Mouse (Mus musculus): Measurements from ENCODE around the gene Slc36a1.

The Slc36a1 gene

DNA sequence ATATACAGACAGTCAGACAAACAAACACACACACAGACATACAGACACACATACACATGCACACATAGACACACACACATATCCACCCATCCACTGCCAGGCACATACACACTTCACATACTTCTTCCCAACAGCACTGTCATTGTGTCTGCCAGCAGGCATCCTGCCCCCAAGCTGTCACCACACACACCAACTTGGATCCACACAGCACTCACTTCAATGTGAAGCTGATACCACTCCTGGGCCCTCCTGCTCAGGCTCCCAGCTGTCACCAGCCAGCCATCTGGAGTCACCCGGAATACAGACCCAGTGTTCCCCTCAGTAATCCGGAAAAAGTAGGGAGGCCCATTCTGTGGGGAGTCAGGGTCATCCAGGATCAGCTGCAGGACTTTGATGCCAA is 61.5 kb downstream of the Slc36a1 start:
- DNase-seq (ENCODE audit: low read depth in 2 of 2, low spot score in 2 of 2), result no peak

DNA sequence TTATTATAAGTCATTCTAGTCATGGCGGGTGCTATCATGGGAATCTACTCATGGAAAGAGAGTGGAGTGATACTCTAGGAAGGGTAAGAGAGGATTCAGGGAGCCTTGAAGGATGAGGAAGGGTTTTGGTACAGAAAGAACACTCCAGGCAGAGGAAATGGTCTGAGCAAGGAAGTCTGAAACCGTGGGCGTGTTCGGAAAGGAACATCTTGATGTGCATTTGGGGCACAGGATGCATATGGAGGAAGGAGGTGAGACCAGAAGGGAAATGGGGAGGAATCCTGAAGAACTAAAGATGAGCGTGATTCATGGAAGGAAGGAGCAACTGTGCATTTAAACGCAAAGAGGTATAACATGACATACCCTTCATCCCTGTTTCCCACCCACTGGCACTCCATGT is 64.4 kb downstream of the Slc36a1 start:
- no peak for DNase-seq (ENCODE audit: low read depth in 2 of 2, low spot score in 2 of 2)

GRCm38 (mm10) chr11:55274756-55275155 is 70.6 kb downstream of the Slc36a1 start:
- no peak for DNase-seq (ENCODE audit: low read depth in 2 of 2, low spot score in 2 of 2)
